Mouse (Mus musculus): ENCODE measurements at regions not wholly inside any gene's neighbourhood (a gene's known extent, or its start where the extent isn't known, plus 50 kb on each side); places are given as distances from the start of the nearest gene placed in this dataset.
"Not testable (repeated sequence)": the region's sequence is repeated elsewhere in the genome, so short reads cannot be mapped to it uniquely, and the experiment has no call there.

DNA sequence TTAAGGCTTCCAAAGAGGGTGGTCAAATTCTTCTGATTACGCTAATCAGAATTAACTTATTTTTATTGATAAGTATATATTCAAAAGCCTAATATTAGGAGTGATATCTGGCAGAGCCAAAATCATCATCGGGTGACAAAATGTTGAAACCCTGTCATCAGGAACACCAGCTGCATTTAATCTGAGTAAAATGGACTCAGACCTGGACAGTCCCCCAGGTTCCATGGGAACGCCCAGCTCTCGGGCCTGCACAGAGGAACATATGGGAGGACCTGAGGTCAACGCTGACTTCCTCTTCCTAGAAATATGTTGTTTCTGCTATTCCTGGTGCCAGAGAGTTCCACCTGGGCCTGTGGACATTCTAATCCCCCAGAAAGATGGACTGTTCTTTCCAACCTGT is 176.5 kb downstream of the Tmx1 start:
- DNase-seq: no peak

DNA sequence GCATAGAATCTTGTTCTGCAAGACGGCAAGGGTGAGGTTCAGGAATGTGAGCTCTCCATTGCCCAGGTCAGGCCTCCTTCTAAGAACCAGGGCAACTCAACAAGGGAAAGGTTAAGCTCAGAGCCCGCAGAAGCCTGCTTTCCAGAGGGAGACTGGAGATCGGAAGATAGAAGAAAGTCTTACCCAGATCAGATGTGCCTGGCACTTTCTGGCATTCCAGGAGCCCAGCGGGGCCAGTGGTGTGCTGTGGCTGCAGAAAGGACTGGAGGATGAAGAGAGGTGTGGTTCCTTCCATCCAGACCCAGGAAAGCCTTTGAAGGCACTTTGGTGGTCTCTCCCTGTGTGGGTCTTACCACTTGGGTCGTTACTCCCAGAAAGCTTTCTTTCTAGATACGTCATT is 178.4 kb downstream of the Tmx1 start:
- DNase-seq: no peak

DNA sequence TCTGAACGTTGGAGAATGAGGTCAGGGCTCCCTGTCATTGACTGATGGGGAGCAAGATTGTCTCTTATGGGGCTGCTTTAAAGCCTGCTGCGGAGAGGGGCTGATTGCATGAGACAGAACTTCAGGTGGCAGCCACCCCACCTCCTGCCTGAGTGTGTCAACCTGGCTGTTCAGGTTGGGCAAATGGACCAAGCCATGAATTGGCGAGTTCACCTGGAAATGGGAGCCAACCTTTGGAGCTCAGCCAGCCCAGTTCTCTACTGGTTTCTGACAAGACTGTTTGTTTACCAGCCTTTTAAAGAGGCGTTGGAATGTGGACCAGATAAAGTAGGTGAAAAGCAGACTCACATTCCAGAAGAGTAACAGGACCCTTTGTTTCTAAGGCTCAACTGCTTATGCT is 180.3 kb downstream of the Tmx1 start:
- no peak for DNase-seq

DNA sequence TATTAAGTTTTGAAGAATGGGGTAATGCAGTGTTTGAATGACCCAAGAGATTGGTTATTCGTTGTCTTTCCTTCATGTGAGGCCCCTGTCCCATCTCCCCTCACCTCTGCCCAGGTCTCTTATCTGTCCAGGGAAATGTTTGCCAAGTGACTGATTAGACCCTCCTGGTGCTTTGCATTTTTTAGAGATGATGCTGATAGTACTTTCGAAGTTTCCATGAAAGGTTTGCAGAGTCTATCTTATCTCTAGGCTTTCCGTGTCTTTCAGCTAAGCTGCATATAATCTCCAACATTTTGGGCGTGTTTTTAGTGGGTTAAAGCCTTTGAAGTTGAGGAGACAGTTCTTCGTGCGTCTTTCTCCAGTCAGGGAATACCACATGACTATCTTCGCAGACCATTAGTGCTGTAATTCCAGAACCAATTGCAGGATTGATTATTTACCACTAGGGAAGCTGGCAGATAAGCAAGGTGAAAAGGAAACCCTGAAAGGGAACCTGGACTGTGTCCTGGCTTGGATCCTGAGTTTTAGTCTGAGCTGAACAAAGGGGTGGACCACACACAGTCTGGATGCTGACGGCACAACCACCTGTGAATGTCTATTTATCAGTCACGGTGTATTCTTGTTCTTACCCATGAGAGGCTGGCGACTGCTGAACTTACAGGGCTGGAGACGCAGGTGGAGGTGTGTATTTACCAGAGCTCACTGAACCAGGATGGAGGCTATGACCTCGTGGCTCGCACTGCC is 180.9 kb downstream of the Tmx1 start:
- no peak for DNase-seq

DNA sequence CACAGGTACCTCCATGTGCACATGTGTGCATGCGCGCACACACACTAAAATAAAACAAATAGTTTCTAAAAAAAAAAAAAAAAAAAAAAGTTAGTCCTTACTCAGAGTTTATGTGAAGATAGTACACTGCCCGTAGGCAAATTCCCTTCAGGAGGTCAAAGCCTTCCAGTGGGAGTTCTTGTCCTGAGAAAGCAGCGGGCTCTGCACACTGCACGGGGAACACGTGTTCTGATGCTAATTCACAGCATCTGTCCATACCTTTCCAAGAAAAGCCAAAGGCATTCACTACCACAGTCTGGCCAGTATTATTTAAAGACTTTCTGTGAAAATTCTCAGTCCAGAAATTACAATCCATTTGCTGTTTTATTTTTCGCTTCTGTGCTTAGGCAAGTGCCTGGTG is 183.1 kb downstream of the Tmx1 start:
- DNase-seq: no peak

DNA sequence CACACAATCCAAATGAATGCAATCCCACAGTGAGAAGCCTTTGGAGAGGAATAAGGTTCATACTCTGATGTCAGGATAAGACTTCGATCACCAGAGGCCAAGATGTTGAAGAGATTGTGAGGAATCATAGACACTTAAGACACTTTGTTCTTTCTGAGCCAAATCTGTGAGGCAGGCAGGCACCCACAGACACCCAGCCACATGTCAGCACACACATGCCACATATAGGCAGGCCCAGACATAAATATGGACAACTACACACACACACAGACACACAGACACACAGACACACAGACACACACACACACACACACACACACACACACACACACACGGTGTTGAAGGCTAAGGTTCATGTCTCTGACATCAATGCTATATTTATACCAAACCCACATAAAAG is 185.1 kb upstream of the Frmd6 start:
- DNase-seq: no peak

DNA sequence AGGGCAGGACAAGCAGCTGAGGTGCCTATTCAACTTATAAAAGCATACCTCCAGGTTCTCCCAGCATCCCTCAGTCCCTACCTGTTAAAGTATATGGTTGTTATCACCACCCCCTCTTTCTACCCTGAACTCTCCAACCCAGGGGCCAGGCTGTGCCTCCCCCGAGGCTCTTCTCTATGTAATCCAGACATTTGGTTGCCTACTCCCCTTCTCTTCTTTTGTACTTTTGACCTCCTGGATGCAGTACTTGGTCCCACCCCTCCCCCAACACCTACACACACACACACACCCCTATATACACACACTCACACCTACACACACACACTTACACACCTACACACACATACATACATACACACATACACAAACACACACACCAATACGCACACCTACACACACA is 180.4 kb upstream of the Frmd6 start:
- no peak for DNase-seq

DNA sequence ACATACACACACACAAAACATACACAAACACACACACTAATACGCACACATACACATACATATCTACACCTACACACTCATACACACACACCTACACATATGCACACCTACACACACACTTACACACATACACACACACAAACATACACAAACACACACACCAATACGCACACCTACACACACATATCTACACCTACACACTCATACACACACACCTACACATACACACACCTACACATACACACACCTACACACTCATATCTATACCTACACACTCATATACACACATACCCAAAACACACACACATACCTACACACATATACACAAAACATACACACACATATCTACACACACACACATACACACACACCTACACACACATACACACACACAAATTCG is 179.9 kb upstream of the Frmd6 start:
- DNase-seq: no peak

DNA sequence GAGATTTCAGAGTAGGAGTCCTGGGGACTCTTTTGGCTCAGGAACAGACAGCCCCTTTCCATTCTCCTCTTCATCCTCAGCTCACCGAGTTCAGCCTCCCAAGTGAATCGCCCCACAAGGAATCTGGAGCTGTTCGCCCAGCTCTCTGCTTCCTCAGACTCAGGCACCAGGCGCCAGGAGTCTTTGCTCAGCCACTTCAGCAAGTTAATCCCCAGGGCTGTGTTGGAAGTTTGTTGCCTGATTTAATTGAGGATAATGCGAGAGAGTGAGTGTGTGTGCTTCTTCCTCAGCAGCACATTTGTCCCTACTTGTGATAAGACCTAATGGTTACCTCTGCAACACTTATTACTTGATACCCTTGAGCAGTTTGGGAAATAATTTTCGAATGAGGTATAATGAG is 177.8 kb upstream of the Frmd6 start:
- DNase-seq: no peak

DNA sequence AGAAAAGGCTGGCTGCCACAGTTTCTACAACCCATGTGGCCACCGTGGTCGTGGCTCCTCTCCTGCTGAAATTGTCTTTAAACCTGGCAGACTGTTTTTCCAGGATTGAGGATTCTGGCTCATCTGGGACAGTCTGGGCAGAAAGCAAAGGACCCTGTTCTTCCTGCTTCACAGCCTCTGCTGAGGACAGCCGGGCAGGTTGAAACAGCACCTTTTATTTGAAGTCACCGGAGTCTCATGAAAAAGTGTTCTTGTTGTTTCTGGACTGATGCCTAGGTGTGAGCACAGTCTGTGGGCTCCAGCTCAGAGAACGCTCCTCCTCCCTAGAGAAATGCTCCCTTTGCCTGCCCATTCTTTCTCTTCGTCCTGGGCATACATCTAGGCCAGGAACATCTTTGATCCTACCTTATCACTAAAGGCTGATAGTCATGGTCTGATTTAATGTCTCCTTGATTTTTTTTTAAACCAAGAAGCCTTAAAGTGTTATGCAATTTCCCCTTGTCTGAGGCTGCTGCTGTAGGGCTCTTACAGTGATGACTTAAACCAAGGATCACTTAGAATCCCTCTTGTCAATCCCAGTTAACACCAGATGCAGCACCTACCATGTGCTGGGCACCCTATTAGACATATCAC is 177.0 kb upstream of the Frmd6 start:
- DNase-seq: peak in 1 of 2 experiments; percentile 43

DNA sequence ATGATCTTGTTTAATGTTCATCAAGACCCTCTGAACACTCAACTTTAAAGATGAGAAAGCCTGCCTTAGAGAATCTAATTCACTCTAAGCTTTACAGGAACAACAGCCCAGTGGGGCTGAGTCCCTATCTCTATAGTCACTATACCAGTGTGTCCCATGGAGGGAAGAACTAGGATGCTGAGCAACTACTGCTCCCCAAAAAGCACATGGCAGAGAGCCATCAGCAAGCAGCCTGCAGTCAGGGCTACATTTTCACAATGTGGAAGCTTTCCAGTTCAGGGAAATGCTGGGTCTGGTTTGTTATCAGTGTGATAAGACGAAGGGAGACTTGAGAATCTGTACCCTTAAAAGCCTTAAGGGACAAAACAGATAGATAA is 176.5 kb upstream of the Frmd6 start:
- no peak for DNase-seq

DNA sequence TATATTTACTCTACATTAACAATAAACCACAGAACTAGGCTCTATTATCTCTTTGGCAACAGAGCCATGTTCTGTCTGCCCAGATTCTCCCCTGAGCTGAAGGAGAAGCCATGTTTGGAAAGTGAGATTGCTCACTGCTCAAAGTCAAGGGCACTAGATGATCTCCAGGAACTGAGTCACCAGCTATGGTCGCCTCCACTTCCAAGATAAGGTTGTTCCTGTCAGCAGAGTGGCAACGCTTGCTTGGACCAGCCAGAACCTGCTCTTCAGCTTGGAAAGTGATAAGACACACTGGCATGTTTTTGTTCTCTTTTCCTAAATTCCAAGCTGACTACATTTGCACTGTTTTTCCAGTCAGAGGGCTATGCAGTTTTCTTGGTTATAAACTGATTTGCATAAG is 175.6 kb upstream of the Frmd6 start:
- DNase-seq: peak; percentile 62 to 63

DNA sequence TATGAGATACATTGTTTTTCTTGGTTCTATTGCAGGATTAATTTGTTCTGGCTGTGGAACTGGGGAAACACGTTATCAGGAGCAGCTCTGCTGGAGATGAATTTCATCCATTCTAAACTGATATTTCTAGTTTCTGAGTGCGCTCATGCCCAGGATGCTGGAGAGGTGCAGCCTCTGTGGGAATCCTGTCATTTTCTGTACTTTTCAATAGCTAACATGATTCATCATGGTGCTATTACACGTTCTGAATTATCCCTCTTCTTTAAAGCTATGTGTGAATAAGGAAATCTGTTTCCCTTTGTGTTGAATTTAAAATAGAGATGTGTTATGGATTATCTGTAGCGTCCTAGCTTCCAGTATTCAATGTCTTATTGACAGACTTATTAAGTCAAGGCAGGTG is 174.8 kb upstream of the Frmd6 start:
- DNase-seq: no peak

DNA sequence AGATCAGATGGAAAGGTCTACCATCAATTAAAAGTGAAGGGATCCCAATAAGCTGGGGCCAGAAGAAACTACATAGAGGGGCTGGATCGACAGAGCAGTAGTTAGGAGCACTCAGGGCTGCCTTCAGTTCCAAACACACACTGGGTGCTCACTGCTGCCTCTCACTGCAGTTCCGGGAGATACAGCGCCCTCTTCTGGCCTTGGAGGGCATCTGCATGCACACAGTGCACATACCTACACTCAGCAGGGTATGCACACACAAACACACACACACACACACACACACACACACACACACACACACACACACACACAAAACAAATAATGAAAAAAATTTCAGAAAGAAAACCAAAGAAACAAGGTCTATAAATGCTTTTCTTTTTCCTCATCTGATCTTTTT is 172.6 kb upstream of the Frmd6 start:
- DNase-seq: no peak

DNA sequence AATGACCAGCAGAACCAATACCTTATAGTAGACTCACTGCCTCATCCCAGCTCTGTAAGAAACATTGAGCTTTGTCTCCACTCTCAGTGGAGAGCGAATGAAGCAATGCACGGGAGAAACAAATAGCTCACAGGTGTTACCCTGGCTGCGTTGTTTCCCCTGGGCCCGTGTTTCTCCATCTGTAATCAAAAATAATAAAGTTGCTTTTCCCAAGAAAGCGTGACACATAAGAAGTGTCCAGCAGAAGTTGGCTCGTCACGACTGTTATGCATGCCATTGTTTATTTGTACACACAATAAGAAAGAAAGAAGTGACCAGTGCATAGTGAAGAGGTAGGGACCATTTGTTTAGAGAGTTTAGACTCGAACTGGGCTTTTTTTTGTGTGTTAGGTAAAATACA is 171.3 kb upstream of the Frmd6 start:
- DNase-seq: no peak

DNA sequence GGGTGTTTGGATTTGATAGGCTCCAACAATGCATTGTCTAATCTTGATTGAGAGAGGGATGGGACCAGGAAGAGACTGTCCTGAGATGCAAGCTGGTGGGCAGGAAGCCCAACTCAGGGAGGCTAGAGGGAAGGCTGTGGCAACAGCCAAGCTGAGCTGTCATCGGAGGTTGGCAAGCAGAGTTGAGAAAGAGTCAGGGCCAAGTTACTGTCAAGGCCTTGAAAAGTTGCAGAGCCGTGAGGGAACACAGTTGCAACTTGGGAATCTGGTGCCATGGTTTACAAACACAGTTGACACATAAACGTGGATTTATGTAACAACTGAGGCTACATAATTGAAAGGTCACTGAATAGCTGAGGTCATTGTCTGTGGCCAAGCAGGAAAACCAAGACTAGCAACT is 170.8 kb upstream of the Frmd6 start:
- peak; percentile 85 to 86 for DNase-seq

DNA sequence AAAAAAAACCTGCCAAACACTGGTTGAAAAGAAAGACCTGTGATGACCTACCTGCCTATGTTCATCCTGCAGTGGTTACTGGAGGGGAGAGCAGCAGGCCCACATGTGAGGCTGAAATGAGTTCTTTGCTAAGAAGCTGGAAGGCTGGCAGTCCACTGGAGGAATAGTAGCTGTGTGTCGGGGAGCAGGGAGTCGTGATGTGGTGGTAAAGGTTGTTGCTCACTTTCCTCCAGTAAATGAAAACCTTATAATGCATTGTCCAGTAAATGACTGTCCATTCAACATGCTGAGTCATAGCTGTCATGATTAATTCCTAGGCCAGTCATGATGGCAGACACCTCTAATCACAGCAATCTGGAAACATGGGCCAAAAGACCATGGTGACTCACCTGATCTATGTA is 169.9 kb upstream of the Frmd6 start:
- no peak for DNase-seq

DNA sequence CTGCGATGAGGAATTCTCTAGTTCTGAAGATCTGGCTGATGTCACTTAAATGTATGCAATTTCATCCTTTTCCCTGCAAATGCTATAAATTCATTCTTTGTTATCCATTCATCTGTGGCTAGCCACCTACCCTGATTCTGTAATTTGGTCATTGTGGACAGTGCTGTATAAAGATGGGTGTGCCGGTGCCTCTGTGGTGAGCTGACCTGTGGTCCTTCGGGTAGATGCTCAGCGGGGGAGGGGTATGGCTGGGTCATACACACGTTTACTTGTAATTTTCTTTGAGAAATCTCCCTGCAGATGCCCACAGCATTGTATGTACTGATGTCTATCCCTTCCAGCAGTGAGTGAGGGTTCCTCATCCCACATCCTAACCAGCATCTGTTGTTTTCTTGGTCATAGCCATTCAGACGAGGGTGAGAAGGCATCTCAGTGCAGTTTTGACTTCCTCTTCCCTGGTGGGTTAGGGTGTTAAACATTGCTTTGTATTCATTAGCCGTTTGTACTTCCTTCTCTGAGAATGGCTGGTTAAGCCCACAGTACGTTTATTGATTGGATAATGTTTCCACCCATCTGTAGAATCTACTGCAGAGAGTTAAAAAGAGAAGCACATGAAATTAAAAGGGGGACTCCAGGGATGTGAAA is 169.3 kb upstream of the Frmd6 start:
- DNase-seq: no peak

DNA sequence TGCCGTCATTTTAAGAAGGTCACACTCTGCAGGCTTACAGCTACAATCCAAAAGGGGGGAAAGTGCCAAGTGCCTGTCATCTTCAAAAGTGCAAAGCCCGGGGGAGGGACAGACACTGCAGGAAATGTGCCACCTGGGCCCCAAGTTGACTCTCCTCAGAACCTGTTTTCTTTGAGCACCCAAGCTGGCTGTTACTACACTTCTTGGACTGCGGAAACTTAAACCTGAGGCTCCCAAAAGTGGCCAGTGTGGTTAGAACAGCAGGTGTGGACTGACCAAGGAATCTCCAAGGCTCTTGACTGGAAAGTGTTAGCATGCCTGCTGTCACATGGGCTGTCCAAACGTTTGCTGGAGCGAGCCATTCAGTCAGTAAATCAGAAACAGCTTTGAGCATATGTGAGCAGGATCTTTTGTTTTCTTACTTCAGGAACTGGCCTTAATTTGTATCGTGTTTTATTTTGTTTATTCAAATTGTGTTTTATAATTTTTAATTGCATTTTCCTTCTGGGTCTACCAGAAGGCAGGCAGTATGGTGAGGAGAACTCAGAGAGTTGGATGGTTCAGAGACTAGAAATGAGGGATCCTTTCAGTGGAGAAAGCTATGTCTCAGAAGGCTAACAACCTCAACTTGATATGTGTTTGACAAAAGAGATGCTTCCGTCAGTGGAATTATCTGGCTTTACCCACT is 168.4 kb upstream of the Frmd6 start:
- no peak for DNase-seq

DNA sequence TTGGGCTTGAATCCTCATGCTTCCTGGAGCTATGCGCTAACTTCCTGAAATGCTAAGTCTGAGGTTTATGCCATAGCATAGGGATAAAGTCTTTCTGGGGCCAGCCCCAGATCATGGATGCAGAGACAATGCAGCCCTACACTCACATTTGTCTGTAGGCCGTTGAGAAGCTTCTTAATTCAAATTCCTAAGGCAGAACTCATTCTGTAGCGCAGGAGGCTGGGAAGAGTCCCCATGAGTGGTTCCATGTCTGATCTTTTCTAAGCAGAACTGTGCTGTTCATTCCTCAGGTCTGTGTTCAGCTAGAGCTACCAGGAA is 167.9 kb upstream of the Frmd6 start:
- no peak for DNase-seq

DNA sequence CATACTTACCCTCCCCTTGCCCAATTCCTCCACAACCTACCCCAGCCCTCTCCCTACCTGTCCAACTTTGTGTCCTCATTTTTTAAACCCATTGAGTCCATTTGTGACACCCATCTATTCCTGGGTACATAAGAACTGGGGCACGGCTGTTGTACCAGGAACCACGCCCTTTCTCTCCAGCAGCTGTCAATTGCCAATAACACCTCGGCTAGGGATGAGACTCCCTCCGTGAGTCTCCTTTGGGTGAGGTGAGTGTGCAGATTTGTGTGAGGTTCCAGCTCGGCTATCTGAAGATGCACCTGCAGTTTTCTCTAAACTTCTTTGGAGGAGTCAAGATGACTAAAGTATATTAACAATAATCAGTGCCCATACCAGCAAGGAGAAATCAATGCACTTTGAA is 167.2 kb upstream of the Frmd6 start:
- DNase-seq: no peak

DNA sequence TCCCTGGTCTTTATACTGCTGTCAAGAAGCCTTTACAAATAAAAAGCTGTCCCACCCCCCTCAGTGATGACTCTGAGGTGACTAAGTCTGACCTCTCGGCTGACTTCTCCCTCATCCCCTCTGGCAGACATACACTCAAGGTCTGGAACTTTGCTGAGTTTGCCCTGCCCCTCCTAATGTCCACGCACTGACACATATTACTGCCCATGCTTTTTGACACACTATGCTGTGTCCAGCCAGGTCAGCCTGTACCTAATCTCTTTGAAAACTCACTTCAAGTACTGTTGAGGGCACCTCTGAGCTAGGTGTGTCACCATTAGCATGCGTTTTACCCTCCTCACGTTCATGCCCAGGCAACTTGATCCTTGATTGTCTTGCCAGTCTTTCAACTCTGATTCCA is 164.9 kb upstream of the Frmd6 start:
- peak; percentile 53 to 54 for DNase-seq

DNA sequence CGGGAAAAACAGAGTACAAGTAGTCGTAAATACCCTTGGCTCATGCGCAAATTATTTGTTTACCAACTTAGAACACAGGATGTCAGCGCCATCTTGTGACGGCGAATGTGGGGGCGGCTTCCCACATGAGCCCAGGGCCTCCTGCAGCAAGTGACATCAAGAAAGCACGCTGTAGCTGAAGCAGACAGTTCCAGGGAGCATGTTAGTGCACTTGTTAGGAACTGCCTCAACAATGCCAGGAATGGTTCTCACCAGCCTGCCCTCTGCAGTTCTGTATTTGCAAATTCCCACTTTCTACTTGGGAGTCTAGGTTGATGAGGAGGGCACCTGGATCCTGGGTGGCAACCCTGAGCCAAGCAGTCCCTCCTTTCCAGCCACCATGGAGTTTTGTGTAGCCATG is 157.2 kb upstream of the Frmd6 start:
- DNase-seq: not testable (repeated sequence)

DNA sequence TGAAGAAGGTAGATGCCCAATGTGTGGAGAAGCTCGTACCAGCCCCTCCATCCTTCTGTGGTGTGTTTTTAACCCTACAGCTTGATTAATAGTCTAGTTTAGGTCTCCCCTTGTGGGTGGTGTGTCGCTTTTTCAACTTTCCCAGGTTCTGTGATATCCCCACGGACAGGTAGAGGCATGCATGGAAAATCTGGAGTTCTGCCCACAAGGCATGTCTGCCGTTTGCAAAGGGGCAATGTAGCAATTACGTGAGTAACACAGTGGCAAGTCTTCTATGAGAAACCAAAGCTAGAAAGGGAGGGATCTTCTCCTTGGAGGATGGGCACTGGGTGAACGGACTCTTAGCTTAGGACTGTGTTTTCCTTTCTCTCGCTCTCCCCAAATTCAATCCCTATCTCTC is 153.2 kb upstream of the Frmd6 start:
- no peak for DNase-seq
